Mouse (Mus musculus) hindlimb bud, embryonic 11.5 days (tissue): ENCODE data around the gene Olfr366.
"Not testable (repeated sequence)": the region's sequence is repeated elsewhere in the genome, so short reads cannot be mapped to it uniquely, and the experiment has no call there.

Experiments
- DNase-seq: peaks from one replicate; pipeline ENCODE4 v3.0.0-alpha.2; 2012; ENCODE audit warnings: low read depth, low spot score; ENCODE audit errors: extremely low spot score

Olfr366 gene

DNA sequence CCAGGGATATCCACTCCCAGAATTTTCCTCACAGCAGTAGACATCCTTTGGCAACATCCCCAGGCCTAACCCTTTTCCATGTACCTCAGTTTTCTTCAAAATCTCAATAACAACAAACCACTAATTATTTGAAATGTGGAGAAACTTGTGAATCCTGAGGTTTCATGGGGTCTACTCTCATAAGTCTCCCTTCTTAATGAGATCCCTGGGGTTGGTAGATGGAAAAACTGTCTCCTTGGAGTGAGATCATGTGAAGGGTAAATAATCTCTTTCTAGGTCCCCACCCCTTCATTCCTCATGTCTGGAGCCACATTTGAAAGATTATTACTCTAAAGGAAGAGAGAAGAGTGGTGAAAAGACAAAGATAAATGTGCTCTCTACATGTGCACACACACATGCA, at the start of gene Olfr366:
Gene Olfr366, plus strand, starts transcription at position 301 of the 400 bp plus-strand sequence.
- no peak for DNase-seq

DNA sequence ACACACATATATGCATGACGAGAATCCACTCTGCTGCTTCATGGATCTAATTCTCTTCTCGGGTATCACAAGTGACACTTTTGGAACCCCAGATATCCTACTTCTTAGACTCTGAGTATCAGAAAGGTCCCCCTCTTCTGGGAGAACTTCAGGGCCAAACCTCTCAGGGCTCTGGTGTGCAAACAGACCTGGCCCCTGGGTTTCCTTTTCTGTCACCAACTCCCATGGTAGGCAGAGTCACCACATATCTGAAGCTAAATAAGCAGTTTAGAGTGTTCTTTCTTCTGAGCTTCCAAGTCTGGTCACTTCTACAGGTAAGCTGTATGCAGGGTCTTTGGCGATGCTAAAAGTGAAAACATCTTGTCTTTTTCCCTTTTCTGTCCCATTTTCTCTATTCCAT, 23.5 kb upstream of the Olfr366 start, which contains the start of gene Olfr365:
Gene Olfr365, plus strand, starts transcription at position 301 of the 400 bp plus-strand sequence.
- DNase-seq, result no peak

DNA sequence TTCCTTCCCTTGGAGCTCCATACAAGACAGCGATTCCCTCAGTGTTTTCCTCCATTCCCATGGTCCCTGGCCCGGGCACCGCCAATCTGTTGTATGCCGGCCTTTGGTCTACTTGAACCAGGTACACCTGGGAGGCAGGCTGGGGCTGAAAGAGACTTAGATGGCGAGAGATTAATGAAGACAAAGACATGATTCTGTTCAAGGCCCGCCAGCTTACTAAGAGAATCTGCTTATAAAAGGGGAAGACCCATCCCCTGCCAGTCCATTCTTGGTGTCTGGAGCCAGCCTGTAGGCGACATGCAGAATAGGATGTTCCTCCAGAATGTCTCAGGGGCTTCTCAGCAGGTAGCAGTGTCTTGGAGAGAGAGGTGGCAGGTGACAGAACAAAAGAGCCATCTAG, 50.4 kb downstream of the Olfr366 start:
- not testable (repeated sequence) for DNase-seq
